Mouse (Mus musculus) left cerebral cortex, postnatal 4 days (tissue): ENCODE data around the gene Hoxa9. TPM values are rescaled to one million over a fixed set of nuclear protein-coding genes. Genes with fewer than 3 reads are reported as not detected.
A peak's percentile ranks its signal among the peaks of the same experiment; 100 is the strongest.

Experiments
- DNase-seq: peaks from one replicate; pipeline ENCODE4 v3.0.0-alpha.2; 2022
- intact Hi-C: fragments of 180-260 bp; cut with DNase I; formaldehyde crosslinking; loops from one replicate; pipeline ENCODE4 v1.15.1; 2025
- total RNA-seq, 2 experiments: library from RNA; stranded (reverse); gene quantifications; 2 replicates each; pipeline ENCODE4 v1.2.3; 2021

The Hoxa9 gene
- total RNA-seq, 2 experiments from 2014 or later = not detected

GRCm38 (mm10) chr6:52246403-52246803, 15.5 kb upstream of the Hoxa9 start:
- intact Hi-C loops = no loop called here
- DNase-seq = no peak

DNA sequence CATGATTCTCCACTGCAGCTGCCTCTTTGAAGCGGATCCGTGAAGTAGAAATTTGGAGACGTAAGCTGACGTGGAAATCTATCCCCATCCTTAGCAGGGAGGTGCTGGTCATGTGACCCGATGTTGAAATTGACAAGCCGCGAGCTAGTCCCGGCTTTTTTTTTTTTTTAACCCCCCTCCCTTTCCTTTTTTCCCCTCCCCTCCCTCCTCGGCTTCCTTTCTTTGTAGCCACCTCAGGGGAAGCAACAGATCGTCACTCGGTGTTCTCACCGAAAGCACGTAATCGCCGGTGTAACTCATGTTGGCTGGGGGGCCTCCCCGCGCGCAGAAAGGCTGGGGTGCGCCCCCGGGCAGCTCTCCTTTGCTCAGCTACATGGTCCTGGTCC, 14.9 kb upstream of the Hoxa9 start, which contains the start of gene Hoxa11:
Gene Hoxa11 (minus strand): TSS at position 54 of the 386 bp plus-strand sequence.
- DNase-seq = no peak
- intact Hi-C loops = no loop called here

- DNase-seq = no peak
Observed at GRCm38 (mm10) chr6:52245040-52245756, 14.3 kb upstream of the Hoxa9 start.

GRCm38 (mm10) chr6:52244471-52245039, 13.7 kb upstream of the Hoxa9 start:
- DNase-seq = no peak

More at GRCm38 (mm10) chr6:52245040-52245756, 14.3 kb upstream of the Hoxa9 start:
- intact Hi-C loops = no loop called here

DNA sequence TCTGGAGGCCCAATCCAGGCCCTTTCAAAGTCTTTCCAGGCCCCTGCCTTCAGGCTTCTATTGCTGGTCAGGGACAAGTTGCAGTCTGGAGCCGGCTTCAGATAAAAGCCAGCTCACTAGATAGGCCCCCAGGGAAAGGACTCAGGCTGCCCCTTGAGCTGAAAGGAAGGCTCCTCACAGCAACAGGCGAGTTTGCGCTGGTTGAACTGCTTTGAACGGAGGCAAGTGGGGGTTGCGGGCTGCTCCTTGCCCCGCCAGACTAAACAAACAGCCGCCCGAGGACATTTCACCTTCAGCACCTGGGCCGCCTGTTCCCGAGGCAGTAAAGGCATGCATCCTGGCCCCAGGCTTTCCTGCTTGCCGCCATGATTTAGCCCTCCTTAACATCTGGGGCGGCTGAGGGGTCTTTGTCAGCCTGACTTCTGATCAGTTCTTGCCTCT, 12.8 kb upstream of the Hoxa9 start:
- DNase-seq = no peak
- intact Hi-C loops = no loop called here

More at GRCm38 (mm10) chr6:52244471-52245039, 13.7 kb upstream of the Hoxa9 start:
- intact Hi-C loops = no loop called here

GRCm38 (mm10) chr6:52242801-52243332, 12.0 kb upstream of the Hoxa9 start:
- DNase-seq = no peak
- intact Hi-C loops = no loop called here

GRCm38 (mm10) chr6:52241001-52241621, 10.2 kb upstream of the Hoxa9 start:
- DNase-seq = no peak
- intact Hi-C loops = no loop called here

- intact Hi-C loops = no loop called here
- peak; percentile 69 for DNase-seq
Observed at GRCm38 (mm10) chr6:52240389-52241000, 9.6 kb upstream of the Hoxa9 start, which contains the start of gene Hoxa10. TSS of gene Hoxa10 (minus strand) at chr6:52240854.

DNA sequence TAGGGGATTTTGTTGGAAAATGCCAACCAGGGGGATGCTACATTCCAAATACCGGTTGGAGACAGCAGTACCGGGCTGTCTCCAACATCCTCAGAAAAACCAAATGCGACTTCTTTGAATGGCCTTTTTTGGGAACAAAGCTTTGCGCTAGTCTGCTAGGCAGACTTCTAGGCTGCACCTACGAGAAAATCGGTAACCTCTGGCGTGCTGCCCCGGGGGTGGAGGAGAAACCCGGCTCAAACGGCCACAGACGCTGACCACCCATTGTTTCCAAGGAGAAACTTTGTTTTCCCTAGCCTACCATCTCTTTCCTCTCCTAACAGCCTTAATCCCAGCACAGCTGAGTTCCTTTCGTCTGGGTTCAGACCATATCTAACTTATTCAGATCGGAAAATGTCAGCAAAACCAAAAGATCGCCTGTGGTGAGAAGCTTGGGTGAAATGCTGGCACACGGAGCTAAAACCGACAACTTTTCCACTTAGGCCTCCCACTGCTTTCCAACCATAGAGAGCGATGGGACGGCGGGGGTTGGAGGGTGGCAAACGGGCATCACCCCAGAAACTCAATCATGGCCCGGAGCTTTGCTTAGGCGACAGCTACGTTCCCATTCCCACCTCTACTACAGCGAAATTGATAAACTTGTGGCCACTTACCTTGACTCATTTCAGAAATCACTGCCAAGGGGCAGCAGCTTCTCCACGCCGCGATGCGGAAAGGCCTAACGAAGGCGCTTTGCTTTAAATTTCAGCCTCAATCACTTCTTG, 8.9 kb upstream of the Hoxa9 start:
- no peak for DNase-seq

GRCm38 (mm10) chr6:52238976-52239375, 8.1 kb upstream of the Hoxa9 start:
- intact Hi-C loops = no loop called here
- no peak for DNase-seq

More for the DNA sequence above, 8.9 kb upstream of the Hoxa9 start:
- intact Hi-C loops = no loop called here

DNA sequence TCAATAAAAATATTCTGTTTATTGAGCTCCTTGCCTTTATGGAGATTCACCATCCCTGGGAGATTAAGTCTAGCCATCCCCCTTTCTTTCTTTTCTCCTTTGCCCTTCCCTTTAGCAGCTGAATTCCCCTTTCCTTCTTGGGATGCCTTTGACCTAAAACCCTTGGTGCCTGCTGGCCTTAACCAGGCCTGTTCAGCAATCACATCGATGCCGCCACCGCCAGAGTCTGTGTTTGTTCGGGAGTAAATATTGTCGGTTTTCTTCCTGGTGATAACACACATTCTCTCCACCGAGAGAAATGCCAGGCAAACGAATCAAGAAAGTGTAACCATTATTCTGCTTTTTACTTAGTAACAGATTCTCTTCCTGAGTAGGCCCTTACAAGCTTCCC, 7.3 kb upstream of the Hoxa9 start:
- intact Hi-C loops = no loop called here
- no peak for DNase-seq

DNA sequence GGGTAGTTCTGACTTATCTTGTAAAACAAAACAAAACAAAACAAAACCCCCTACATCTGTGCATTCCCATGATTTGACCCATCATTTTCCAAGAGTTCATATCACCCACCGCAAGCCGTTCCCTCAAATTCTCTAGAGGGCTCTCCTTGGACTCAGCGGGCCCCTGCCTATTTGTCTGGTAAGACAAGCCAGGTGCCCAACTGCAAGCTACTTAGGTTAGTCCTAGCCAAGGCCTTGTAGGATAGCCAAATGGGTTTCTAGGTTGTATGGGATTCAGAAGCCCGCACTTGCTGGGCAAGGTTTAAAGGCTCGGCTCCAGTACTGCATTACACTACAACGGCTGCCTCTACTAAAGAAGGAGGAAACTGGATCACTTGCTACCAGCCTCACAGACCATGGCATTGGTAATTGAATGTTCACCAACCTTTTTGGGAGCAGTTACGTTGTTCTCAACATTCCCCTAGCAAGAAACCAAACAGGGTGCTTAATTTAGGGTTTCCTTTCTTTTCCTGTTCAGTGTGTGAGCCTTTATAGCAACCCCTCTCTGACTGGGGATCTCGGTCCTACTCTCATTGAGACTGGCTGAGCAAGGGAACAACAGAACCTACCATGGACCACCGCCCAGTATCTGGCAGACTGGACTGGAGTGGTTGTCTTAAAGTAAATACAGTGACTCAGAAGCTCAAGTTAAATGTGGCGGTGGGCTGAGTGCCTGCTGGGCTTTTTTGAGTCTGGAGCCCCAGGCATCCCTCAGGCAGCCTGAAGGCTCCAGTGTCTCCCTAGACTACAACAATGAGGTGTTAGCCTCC, 6.7 kb upstream of the Hoxa9 start:
- intact Hi-C loops = no loop called here
- DNase-seq = no peak

GRCm38 (mm10) chr6:52236806-52237205, 5.9 kb upstream of the Hoxa9 start:
- intact Hi-C loops = no loop called here
- no peak for DNase-seq

DNA sequence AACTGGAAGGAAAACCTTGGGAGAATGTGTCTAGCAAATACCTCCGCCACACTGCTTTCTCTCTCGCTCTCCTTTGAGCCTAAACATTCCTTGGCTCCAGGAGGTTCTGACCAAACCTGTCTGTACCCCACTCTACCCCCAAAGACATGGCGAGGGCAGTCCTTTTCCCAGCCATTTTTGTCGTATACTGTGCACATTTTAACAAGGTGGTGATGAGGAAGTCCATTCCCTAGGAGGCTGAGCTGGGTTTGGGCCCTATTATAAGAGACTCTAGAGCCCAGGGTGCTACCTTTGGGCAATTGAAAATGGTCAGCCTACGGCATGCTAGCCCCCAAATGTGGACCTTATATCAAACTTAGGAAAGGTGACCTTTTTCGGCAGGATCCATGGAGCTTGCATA, 5.0 kb upstream of the Hoxa9 start:
- intact Hi-C loops = no loop called here
- DNase-seq = no peak

- DNase-seq = no peak
- intact Hi-C loops = no loop called here
Observed at GRCm38 (mm10) chr6:52235267-52235666, 4.4 kb upstream of the Hoxa9 start.

DNA sequence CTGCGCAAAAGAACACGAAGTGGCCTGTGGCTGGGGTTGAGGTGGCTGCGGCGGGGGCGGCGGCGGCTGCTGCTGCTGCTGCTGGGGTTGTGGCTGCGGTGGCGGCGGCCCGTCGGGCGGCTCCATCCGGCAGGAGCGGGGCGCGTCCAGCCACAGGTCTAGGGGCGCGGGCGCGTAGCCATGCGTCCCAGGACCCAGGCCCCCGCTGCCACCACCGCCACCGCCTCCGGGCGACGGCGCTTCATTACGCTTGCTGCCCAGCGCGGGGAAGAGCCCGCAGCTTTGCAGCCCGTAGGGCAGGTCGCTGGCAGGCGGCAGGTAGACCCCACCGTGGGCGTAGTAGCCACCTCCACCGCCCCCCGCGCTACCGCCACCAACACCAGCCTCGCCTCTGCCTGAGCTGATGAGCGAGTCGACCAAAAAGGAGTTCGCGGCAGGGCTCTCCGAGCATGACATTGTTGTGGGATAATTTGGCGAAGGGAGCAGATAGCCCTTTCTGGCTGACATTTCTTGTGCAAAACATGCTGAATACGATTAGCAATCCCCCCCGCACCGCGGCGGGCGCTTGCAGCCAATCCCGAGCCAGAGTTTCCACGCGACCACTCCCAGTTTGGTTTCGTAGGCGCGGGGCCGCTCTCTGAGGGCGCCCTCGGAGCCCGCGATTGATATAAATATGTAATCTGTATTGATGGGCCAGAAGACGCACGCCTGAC, 3.7 kb upstream of the Hoxa9 start:
- intact Hi-C loops = no loop called here
- DNase-seq = no peak

DNA sequence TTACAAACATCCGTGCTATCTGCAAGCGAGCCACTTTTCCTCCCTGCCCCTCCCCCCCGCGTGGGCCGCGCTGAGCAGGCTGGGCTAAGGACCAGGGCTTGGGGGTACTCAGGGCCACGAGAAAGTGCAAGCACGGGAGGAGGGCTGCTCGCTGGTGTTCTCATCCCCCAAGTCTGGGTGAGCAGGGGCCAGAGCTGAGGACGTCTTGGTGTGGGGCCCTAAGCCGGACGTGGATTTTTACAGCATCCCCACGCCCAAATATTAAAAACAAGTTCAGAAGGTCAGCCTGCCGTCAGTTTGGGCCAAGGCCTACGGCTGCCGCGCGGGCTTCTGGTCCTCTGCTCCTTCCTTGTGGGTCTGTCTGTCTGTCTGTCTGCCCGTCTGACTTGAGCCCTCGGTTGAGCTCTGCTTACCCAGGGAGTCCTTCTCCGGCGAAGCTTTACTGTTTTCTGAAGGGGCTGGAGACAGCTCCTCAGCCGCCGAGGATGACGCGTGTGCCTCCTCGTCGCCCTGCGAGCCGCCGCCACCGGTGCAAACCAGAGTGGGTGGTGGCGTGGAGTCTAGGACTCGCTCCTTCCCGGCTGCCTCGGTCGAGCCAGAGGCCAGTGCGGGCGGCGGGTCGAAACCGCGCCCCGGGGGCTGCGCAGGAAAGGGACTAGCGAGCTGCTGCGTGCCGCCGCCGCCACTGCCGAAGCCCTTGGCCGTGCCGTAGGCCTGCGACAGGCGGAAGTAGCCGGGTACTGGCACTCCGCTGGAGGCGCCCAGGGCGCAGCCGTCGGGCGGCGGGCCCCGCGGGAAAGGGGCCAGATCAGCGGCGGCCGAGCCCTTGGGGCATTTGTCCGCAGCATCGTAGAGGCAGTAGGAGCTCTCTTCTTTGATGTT, 2.9 kb upstream of the Hoxa9 start:
- intact Hi-C loops = no loop called here
- no peak for DNase-seq

- intact Hi-C loops = no loop called here
- DNase-seq = no peak
Observed at GRCm38 (mm10) chr6:52232984-52233545, 2.2 kb upstream of the Hoxa9 start.
